Mouse (Mus musculus) olfactory bulb, adult 2 months (tissue): ENCODE data around the gene Churc1.

ENCODE experiments used
- CTCF ChIP-seq: fragments of 200-500 bp; IDR thresholded peaks from 2 replicates; pipeline ENCODE4 v1.5.1; 2012; ENCODE audit warnings: low read depth, mild to moderate bottlenecking, low read length, moderate library complexity; ENCODE audit not compliant: insufficient read depth
- POLR2A ChIP-seq: fragments of 200-500 bp; IDR thresholded peaks from 2 replicates; pipeline ENCODE4 v1.6.1; 2012; ENCODE audit warnings: mild to moderate bottlenecking, low read depth, low read length, moderate library complexity; ENCODE audit not compliant: insufficient read depth

DNA sequence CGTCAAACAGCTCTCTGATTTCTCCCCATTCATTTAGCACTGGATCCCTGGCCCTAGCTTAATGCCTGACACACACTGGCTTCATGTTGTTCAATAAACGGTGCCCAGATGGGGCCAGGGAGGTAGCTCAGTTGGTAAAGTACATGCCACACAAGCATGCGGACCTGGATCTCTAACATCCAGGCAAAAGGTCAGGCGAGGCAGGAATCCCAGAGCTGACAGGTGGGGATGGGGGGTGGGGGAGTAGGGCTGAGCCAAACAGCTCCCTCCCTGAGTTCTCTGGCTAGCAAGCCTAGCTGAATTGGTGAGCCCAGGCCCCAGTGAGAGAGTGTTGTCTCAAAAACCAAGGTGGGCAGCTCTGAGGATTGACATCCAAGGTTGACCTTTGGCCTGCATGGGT is 51.8 kb downstream of the Churc1 start:
- TF ChIP-seq CTCF, result 0 out of 2 replicates have a peak, but pooled peaks have one; percentile 5
- TF ChIP-seq POLR2A, result no peak
